Mouse (Mus musculus) spleen, postnatal 4 days (tissue): ENCODE measurements around the gene 1700042G07Rik.
"Not testable (repeated sequence)": the region's sequence is repeated elsewhere in the genome, so short reads cannot be mapped to it uniquely, and the experiment has no call there.

Experiments used
- DNase-seq, 2 experiments: peaks; one replicate each; pipeline ENCODE4 v3.0.0; 2022; ENCODE audit warnings: low spot score in 2 of 2

1700042G07Rik gene

DNA sequence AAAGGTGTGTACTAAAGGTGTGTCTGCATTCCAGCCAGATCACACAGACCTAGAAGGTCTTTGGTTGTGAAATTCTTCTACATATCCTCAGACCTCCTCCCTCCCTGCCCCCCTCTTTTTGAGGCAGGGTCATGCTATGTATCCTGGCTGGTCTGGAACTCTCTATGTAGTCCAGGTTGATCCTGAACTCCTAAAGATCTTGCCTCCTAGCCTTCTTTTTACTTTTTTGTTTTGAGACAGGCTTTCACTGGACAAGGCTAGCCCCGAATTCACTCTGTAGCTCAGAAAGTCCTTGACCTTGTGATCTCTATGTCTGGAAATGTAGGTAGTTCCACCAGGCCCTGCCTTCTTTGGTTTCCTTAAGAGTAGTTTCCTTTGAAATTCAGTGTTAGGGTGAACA is 35.7 kb downstream of the 1700042G07Rik start:
- no peak for DNase-seq

- no peak for DNase-seq
Measured at GRCm38 (mm10) chr4:116215895-116216605, 42.9 kb downstream of the 1700042G07Rik start.

GRCm38 (mm10) chr4:116217046-116217445 is 43.9 kb downstream of the 1700042G07Rik start:
- DNase-seq = no peak

DNA sequence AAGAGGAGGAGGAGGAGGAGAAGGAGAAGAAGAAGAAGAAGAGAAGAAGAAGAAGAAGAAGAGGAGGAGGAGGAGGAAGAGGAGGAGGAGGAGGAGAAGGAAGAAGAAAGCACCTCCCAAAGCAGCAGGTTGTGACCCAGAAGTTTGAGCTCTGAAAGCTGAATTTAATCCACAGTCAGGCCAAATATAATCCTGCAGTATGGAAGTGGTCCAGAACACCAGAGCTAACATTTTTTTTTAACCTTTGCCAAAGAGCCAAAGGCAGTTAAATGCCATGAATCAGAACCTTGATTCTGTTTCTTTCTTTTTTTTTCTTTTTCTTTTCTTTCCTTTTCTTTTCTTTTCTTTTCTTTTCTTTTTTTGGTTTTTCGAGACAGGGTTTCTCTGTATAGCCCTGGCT is 44.5 kb downstream of the 1700042G07Rik start:
- not testable (repeated sequence) for DNase-seq

DNA sequence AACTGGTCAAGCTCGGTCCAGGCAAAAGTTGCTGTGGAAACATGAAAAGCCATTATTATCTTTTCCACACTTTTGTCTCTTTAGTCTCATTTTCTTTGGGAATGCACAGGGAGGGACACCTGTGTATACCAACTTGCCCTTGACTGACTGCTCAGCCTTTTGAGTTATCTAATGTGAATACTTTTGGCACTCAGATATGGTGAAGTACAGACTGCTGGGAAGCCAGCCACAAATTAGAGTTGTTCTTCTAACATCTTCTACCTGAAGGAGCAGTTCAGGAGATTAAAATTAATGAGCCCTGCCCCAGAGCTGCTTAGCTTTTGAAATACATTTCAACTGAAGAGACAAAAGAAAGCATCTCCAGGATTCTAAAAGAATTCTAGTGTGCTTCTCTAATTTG is 45.9 kb downstream of the 1700042G07Rik start:
- DNase-seq = no peak

- DNase-seq = no peak
Measured at GRCm38 (mm10) chr4:116220071-116220650, 47.0 kb downstream of the 1700042G07Rik start.

DNA sequence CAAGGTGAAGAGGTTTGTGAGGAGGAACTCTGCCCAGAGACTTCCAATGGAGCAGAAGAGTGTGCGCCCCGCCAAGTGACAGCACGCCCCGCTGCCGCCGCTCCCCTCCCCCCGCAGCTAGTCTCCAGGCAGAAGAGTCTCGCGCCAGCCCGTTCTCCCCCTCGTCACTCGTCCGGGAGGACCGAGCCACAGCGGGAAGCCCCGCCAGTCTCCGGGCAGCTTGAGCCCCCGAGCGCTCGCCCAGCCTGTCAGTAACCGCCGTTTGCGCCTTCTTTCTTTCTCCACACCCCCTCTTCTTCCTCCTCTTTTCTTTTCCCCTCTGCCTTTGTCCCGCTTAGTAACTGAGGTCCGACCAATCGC is 47.6 kb downstream of the 1700042G07Rik start:
- no peak for DNase-seq

DNA sequence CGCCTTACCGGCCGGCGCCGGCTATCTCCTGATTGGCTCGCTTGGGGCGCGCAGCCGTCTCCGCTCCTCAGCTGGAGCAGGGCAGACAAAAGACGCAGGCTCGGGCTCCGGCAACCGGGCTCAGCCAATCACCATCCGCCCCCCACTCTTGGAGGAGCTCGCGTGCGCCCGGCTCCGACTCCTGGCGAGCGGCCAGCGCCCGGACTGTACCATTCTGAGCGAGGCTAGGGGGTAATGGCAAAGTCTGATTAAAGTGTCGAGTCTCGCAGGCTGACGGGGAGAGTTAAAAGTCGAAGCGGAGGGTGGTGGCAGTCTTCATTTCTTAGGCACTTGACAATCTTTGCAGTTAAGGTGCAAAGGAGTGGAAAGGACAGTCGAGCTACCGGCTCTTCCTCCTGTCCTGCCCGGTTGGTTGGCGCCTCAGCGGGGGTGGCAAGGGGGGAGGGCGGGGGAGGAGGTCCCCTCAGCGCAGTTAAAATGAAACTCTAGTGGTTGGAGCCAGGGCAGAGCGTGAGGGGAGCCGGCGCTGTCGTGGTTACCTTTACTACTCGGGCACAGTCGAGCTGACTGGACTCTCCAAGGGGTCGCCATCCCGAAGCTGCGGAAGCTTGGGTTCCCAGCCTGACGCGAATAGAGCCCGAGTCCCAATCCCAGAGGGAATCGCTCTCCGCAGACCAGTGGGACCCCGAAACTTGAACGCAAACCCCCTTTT is 48.1 kb downstream of the 1700042G07Rik start, which contains the start of gene Pik3r3:
Pik3r3 (plus strand) TSS at position 479 of the 712 bp plus-strand sequence.
- DNase-seq = peak; percentile 98 to 99

GRCm38 (mm10) chr4:116221996-116222842 is 49.0 kb downstream of the 1700042G07Rik start:
- peak in 1 of 2 experiments; percentile 14 for DNase-seq

- no peak for DNase-seq
Measured at GRCm38 (mm10) chr4:116222843-116223119, 49.6 kb downstream of the 1700042G07Rik start.
